Mouse (Mus musculus): ENCODE measurements around the gene Gm20388. TPM values are rescaled to one million over a fixed set of nuclear protein-coding genes. Genes with fewer than 3 reads are reported as not detected.

The Gm20388 gene
- polyA plus RNA-seq, 1 experiment from 2014 or later: not detected

DNA sequence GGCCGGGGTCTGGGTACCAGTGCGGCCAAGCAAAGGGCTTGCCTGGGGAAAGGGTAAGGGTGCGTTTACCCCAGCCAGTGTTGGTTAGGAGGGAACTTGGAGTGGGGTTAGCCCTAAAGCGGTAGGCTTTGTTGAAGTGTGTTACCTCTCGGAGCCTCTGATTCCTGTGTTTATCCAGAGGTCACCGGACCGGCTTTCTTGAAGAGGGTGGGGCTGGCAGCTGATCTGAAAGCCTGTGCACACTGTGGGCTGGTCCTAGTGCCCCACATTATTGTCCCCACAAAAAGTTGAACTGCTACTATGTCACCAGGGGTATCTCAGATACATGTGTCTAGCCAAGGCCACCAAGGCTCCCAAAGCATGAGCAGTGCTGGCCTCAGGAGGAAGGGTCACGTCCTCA lies 2328.1 kb downstream of the Gm20388 start:
- Histone ChIP-seq H3K4me3 (ENCODE audit: low read length) (no peak overlapping the region), H3K9ac (ENCODE audit: low read length) (no peak overlapping the region), H3K27me3 (ENCODE audit: control insufficient read depth, insufficient read depth, low read depth, low read length) (no peaks in the 10 kb centered on the region), H3K9me3 (ENCODE audit: control insufficient read depth, low read length) (no peaks in the 10 kb centered on the region), H3K36me3 (ENCODE audit: control insufficient read depth, insufficient read depth, low read length) (no peaks in the 10 kb centered on the region), H3K4me2 (ENCODE audit: low read depth, low read length) (no peak overlapping the region), H3K4me1 (replicated peaks; ENCODE audit: control insufficient read depth, insufficient read depth, low read length) (peaks cover 4% of the 10 kb centered on the region; the same call in 1 of the 2 replicates), H3K27ac (ENCODE audit: low read length) (no peak overlapping the region)
- 27% methylated on average over 8 of the region's 8 CpGs for WGBS
- ATAC-seq (ENCODE audit: low read depth): 0 out of 2 replicates have a peak, but pooled peaks have one; percentile 15

GRCm38 (mm10) chr8:122240241-122241026 lies 2329.8 kb downstream of the Gm20388 start:
- Histone ChIP-seq H3K27ac (ENCODE audit: low read length) (no peak overlapping the region), H3K9me3 (ENCODE audit: control insufficient read depth, low read length) (no peaks in the 10 kb centered on the region), H3K9ac (ENCODE audit: low read length) (no peak overlapping the region), H3K36me3 (ENCODE audit: control insufficient read depth, insufficient read depth, low read length) (no peaks in the 10 kb centered on the region), H3K27me3 (ENCODE audit: control insufficient read depth, insufficient read depth, low read depth, low read length) (no peaks in the 10 kb centered on the region), H3K4me3 (ENCODE audit: low read length) (no peak overlapping the region), H3K4me2 (ENCODE audit: low read depth, low read length) (no peak overlapping the region), H3K4me1 (replicated peaks; ENCODE audit: control insufficient read depth, insufficient read depth, low read length) (peaks cover 4% of the 10 kb centered on the region; the same call in 1 of the 2 replicates)
- no peak for ATAC-seq (ENCODE audit: low read depth)
- whole genome bisulfite sequencing: 81% methylated on average over 16 of the region's 16 CpGs

GRCm38 (mm10) chr8:122243310-122243709 lies 2332.7 kb downstream of the Gm20388 start:
- 63% methylated on average over 4 of the region's 4 CpGs for WGBS
- Histone ChIP-seq H3K9me3 (ENCODE audit: control insufficient read depth, low read length) (no peaks in the 10 kb centered on the region), H3K36me3 (ENCODE audit: control insufficient read depth, insufficient read depth, low read length) (no peaks in the 10 kb centered on the region), H3K27me3 (ENCODE audit: control insufficient read depth, insufficient read depth, low read depth, low read length) (no peaks in the 10 kb centered on the region), H3K9ac (ENCODE audit: low read length) (no peak overlapping the region), H3K4me2 (ENCODE audit: low read depth, low read length) (no peak overlapping the region), H3K4me3 (ENCODE audit: low read length) (no peak overlapping the region), H3K27ac (ENCODE audit: low read length) (no peak overlapping the region), H3K4me1 (replicated peaks; ENCODE audit: control insufficient read depth, insufficient read depth, low read length) (peaks cover 11% of the 10 kb centered on the region)
- no peak for ATAC-seq (ENCODE audit: low read depth)

DNA sequence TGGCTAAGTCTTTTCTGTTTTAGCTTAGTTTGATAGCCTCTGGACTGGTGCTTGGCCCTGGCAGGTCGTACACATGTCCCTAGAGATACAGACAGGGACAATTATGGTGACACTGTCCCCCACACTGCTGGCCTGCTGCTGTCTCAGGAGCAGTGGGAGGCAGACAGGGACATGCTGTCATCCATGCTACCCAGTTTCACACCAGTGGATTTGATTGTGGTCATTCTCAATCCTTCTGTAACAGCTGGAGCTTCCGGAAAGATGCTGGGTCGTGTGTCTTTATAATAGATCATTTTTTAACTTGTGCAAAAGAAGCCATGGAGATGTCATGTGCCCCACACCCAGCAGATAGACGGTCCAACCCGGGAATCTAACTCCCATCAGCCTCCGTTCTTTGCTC lies 2334.5 kb downstream of the Gm20388 start:
- no peak overlapping the region for H3K9ac ChIP-seq (ENCODE audit: low read length)
- no peaks in the 10 kb centered on the region for H3K9me3 ChIP-seq (ENCODE audit: control insufficient read depth, low read length)
- no peak overlapping the region for H3K4me2 ChIP-seq (ENCODE audit: low read depth, low read length)
- ATAC-seq (ENCODE audit: low read depth): no peak
- no peak overlapping the region for H3K4me3 ChIP-seq (ENCODE audit: low read length)
- no peaks in the 10 kb centered on the region for H3K36me3 ChIP-seq (ENCODE audit: control insufficient read depth, insufficient read depth, low read length)
- peaks cover 7% of the 10 kb centered on the region; the same call in 1 of the 2 replicates for H3K4me1 ChIP-seq (replicated peaks; ENCODE audit: control insufficient read depth, insufficient read depth, low read length)
- H3K27me3 ChIP-seq (ENCODE audit: control insufficient read depth, insufficient read depth, low read depth, low read length): no peaks in the 10 kb centered on the region
- WGBS: 64% methylated on average over 6 of the region's 6 CpGs
- H3K27ac ChIP-seq (ENCODE audit: low read length): no peak overlapping the region

DNA sequence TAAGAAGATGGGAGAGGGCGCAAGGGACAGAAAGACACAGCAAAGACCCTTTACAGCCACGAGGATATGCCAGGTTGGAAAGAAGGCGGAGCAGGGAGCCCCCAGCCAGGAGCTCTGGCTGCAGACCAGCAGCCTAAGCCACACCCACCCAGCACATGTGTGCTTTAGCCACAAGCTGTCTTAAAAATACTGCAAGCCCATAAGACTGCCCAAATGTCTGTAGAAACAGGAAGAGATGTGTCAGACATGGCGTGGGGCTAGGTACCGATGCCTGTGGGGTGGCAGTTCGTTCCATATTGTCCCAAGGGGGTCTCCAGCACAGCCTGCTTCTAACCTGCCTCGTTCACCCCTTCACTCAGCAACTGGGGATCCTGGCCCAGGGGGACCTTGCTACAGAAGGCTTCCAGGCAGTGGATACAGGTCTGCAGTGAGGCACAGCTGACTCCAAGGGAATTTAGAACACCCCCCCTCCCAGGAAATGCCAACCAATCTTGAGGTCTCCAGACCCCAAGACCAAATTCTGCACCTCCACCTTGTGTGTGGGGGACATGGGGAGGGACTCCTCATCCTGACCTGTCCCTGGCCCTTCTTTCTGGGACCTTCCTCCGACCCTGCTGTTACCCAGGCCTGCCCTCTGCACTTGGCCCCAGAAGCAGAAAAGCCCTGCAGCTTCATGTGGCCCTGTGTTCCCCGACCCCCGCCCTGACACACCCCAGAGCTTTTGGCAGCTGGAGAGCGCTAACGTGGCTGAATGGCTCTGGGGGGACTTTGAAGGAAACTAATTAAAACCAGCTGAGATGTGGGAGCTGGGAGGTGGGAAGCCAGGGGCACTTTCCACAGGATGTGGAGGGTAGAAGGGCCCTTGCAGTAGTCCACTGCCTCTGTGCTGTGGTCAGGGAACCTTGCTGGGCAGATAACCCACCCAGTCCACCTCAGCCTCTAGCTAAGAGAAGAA lies 2335.9 kb downstream of the Gm20388 start:
- Histone ChIP-seq H3K27ac (ENCODE audit: low read length) (no peak overlapping the region), H3K9me3 (ENCODE audit: control insufficient read depth, low read length) (no peaks in the 10 kb centered on the region), H3K36me3 (ENCODE audit: control insufficient read depth, insufficient read depth, low read length) (no peaks in the 10 kb centered on the region), H3K9ac (ENCODE audit: low read length) (no peak overlapping the region), H3K4me3 (ENCODE audit: low read length) (no peak overlapping the region), H3K27me3 (ENCODE audit: control insufficient read depth, insufficient read depth, low read depth, low read length) (no peaks in the 10 kb centered on the region), H3K4me2 (ENCODE audit: low read depth, low read length) (no peak overlapping the region), H3K4me1 (replicated peaks; ENCODE audit: control insufficient read depth, insufficient read depth, low read length) (peaks cover 7% of the 10 kb centered on the region; the same call in 1 of the 2 replicates)
- 44% methylated on average over 12 of the region's 12 CpGs for WGBS
- peak; percentile 27; the same call in 1 of the 2 replicates for ATAC-seq (ENCODE audit: low read depth)

- no peak overlapping the region for H3K4me3 ChIP-seq (ENCODE audit: low read length)
- no peak overlapping the region for H3K9ac ChIP-seq (ENCODE audit: low read length)
- no peak for ATAC-seq (ENCODE audit: low read depth)
- no peak overlapping the region for H3K4me2 ChIP-seq (ENCODE audit: low read depth, low read length)
- H3K36me3 ChIP-seq (ENCODE audit: control insufficient read depth, insufficient read depth, low read length): no peaks in the 10 kb centered on the region
- H3K9me3 ChIP-seq (ENCODE audit: control insufficient read depth, low read length): no peaks in the 10 kb centered on the region
- H3K27ac ChIP-seq (ENCODE audit: low read length): no peak overlapping the region
- peaks cover 7% of the 10 kb centered on the region; the same call in 1 of the 2 replicates for H3K27me3 ChIP-seq (ENCODE audit: control insufficient read depth, insufficient read depth, low read depth, low read length)
- 72% methylated on average over 1 of the region's 1 CpGs for WGBS
- H3K4me1 ChIP-seq (replicated peaks; ENCODE audit: control insufficient read depth, insufficient read depth, low read length): 0 out of 2 replicates have a peak, but pooled peaks cover under 1% of the 10 kb centered on the region
Observed at GRCm38 (mm10) chr8:122251739-122252138, 2341.1 kb downstream of the Gm20388 start.

GRCm38 (mm10) chr8:122252366-122252765 lies 2341.7 kb downstream of the Gm20388 start:
- WGBS: 57% methylated on average over 5 of the region's 5 CpGs
- H3K4me3 ChIP-seq (ENCODE audit: low read length): no peak overlapping the region

DNA sequence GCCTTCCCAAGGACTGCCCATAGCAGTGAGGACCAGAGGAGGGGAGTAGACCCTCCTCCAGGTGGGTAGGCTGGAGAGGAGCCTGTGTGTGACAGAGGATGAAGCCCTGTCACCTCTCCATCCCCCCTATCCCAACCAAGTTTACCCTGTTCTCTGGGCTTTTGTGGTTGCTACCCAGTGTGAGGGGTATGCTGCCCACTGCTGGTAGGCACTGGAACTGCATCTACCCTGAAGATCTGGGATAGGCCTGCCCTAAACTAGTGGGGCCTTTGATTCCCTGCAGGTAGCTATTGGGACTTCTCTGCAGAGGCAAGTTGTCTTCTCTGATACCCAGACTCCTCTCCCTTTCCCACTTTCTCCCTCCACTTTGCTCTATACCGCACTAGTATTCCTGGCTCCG lies 2348.7 kb downstream of the Gm20388 start:
- WGBS: 65% methylated on average over 2 of the region's 2 CpGs

More at GRCm38 (mm10) chr8:122252366-122252765, 2341.7 kb downstream of the Gm20388 start:
- no peaks in the 10 kb centered on the region for H3K36me3 ChIP-seq (ENCODE audit: control insufficient read depth, insufficient read depth, low read length)
- no peak overlapping the region for H3K4me2 ChIP-seq (ENCODE audit: low read depth, low read length)
- H3K4me1 ChIP-seq (replicated peaks; ENCODE audit: control insufficient read depth, insufficient read depth, low read length): no peaks in the 10 kb centered on the region
- H3K27ac ChIP-seq (ENCODE audit: low read length): no peak overlapping the region
- ATAC-seq (ENCODE audit: low read depth): no peak
- peaks cover 7% of the 10 kb centered on the region; the same call in 1 of the 2 replicates for H3K27me3 ChIP-seq (ENCODE audit: control insufficient read depth, insufficient read depth, low read depth, low read length)
- no peak overlapping the region for H3K9ac ChIP-seq (ENCODE audit: low read length)
- no peaks in the 10 kb centered on the region for H3K9me3 ChIP-seq (ENCODE audit: control insufficient read depth, low read length)

GRCm38 (mm10) chr8:122260755-122261154 lies 2350.1 kb downstream of the Gm20388 start:
- WGBS: 55% methylated on average over 9 of the region's 9 CpGs

More for the DNA sequence above, 2348.7 kb downstream of the Gm20388 start:
- Histone ChIP-seq H3K4me3 (ENCODE audit: low read length) (no peak overlapping the region), H3K27me3 (ENCODE audit: control insufficient read depth, insufficient read depth, low read depth, low read length) (peaks cover 7% of the 10 kb centered on the region; the same call in 1 of the 2 replicates), H3K9me3 (ENCODE audit: control insufficient read depth, low read length) (no peaks in the 10 kb centered on the region), H3K36me3 (ENCODE audit: control insufficient read depth, insufficient read depth, low read length) (no peaks in the 10 kb centered on the region), H3K9ac (ENCODE audit: low read length) (no peak overlapping the region), H3K27ac (ENCODE audit: low read length) (no peak overlapping the region), H3K4me2 (ENCODE audit: low read depth, low read length) (no peak overlapping the region), H3K4me1 (replicated peaks; ENCODE audit: control insufficient read depth, insufficient read depth, low read length) (no peaks in the 10 kb centered on the region)
- ATAC-seq (ENCODE audit: low read depth): peak; percentile 27; the same call in 1 of the 2 replicates

More at GRCm38 (mm10) chr8:122260755-122261154, 2350.1 kb downstream of the Gm20388 start:
- no peak for ATAC-seq (ENCODE audit: low read depth)
- Histone ChIP-seq H3K27me3 (ENCODE audit: control insufficient read depth, insufficient read depth, low read depth, low read length) (peaks cover 3% of the 10 kb centered on the region; the same call in 1 of the 2 replicates), H3K4me3 (ENCODE audit: low read length) (no peak overlapping the region), H3K36me3 (ENCODE audit: control insufficient read depth, insufficient read depth, low read length) (no peaks in the 10 kb centered on the region), H3K9ac (ENCODE audit: low read length) (no peak overlapping the region), H3K9me3 (ENCODE audit: control insufficient read depth, low read length) (no peaks in the 10 kb centered on the region), H3K4me1 (replicated peaks; ENCODE audit: control insufficient read depth, insufficient read depth, low read length) (no peaks in the 10 kb centered on the region), H3K4me2 (ENCODE audit: low read depth, low read length) (no peak overlapping the region), H3K27ac (ENCODE audit: low read length) (no peak overlapping the region)
